Mouse (Mus musculus): ENCODE results near the gene Hmgcl. TPM values are rescaled to one million over a fixed set of nuclear protein-coding genes. Genes with fewer than 3 reads are reported as not detected.
"Not testable (repeated sequence)": the region's sequence is repeated elsewhere in the genome, so short reads cannot be mapped to it uniquely, and the experiment has no call there.

The Hmgcl gene
- total RNA-seq, 2 experiments from 2014 or later: 46.6 to 47.7 TPM

DNA sequence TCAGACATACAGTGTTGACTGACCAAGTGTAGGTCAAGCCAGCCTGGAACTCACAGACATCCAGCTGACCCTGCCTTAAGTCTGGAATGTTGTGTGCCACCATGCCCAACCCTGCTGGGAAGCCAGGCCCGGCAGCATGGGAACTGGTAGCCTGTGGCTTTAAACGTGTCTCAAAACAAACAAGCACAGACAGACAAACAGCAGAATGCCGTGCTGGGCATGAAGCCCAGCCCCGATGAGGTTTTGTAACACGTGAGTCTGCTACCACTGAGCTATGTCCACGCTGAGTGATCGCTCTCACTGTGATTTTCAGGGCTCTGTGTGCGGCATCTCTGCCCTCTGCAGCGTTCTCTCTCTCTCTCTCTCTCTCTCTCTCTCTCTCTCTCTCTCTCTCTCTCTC is 9.6 kb downstream of the Hmgcl start:
- DNase-seq (ENCODE audit: low spot score in 2 of 2): no peak

GRCm38 (mm10) chr4:135958354-135958753 is 12.1 kb downstream of the Hmgcl start:
- peak in 1 of 2 experiments; percentile 14 for DNase-seq (ENCODE audit: low spot score in 2 of 2)

GRCm38 (mm10) chr4:135960717-135961116 is 14.5 kb downstream of the Hmgcl start:
- peak; percentile 62 to 77 for DNase-seq (ENCODE audit: low spot score in 2 of 2)

- peak in 1 of 2 experiments; percentile 11 for DNase-seq (ENCODE audit: low spot score in 2 of 2)
Measured at GRCm38 (mm10) chr4:135961709-135962108, 15.5 kb downstream of the Hmgcl start.

DNA sequence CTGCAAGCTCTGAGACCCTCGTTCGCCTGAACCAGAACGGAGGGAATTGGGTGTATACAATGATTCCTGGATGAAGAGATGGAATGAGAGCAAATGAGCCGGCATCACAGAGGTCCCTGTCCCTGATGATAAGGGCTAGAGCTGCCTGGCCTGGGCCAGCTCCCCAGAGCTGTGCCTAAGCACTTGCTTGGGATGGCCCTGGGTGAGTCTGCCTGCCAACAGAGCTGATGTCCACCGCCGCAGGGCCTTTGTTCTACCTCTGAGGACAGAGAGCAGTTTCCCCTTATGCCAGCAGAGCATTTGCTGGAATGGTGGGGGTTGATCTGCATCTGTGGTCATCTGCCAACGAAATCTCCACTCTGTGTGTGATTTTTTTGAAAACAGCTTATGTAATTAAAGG is 15.9 kb downstream of the Hmgcl start:
- DNase-seq (ENCODE audit: low spot score in 2 of 2): peak in 1 of 2 experiments; percentile 13

DNA sequence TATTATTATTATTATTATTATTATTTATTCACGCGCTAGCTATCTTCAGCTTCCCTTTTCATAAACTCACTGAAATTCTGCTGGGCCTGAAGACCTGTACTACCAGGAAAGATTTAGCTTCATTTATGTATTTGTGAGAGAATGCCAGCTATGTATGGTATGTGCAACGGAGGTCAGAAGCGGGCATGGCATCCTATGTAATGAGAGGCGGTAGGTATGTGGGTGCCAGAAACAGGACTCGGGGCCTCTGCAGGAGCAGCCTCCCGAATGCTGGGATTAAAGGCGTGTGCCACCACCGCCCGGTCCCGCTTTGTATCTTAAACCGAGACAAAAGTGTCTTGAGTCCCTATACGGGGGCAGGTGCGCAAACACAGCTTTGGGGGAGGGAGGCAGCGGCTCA is 16.7 kb downstream of the Hmgcl start:
- no peak for DNase-seq (ENCODE audit: low spot score in 2 of 2)

DNA sequence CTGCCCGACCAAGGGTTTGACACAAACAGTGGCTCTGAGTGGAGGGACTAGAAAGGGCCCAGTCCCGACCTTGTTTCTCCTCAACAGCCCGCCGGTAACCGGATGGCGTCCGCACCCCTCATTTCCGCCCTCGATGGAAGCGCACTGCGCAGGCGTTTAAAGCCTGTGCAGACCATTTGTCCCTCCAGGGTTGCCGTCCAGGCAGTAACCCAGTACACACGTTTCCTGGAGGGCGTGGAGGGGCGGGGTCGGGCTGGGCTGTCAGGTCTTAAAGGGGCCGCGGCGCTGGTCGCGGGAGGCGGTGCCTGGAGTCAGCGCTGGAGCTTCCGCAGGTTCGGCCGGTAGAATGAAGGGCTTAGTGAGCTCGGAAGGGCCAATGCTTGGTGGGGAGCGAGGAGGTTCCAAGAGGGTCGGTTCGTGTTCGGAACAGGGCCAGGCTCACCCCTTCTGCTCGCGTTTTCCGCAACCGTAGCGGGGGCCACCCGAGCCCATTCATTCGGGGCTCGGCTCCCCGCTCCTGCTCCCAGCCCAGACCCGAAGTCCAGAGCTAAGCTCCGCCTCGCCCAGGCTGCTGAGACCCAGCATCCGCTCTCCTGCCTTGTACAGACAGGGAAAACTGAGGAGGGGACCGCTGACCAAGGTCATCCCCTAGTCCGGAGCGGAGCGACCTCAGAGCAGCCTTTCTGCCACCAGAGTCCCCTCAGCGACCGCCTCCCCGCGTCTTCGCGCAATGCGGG is 17.4 kb downstream of the Hmgcl start, which contains the start of gene Gale:
Gene Gale (plus strand): TSS at position 271 of the 737 bp plus-strand sequence.
- DNase-seq (ENCODE audit: low spot score in 2 of 2): peak; percentile 80 to 93

DNA sequence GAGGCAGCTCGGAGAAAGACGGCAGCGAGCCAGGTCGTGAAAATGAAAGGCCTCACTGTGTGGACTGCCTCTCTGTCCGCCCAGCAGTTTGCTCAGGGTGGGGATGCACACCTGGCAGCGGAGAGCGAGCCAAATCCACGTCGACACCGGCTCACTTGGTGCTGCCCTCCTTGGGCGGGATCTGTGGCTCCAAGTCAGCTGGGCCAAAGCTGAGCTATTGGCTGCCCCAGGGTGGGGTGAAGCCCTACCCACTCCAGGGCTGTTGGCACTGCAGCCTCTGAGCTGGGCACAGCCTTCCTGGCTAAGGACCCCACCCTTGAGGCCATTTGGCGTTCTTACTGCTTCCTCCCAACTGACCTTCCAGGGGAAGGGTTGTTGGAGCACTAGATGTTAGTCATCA is 18.2 kb downstream of the Hmgcl start:
- DNase-seq (ENCODE audit: low spot score in 2 of 2): peak; percentile 25 to 41

DNA sequence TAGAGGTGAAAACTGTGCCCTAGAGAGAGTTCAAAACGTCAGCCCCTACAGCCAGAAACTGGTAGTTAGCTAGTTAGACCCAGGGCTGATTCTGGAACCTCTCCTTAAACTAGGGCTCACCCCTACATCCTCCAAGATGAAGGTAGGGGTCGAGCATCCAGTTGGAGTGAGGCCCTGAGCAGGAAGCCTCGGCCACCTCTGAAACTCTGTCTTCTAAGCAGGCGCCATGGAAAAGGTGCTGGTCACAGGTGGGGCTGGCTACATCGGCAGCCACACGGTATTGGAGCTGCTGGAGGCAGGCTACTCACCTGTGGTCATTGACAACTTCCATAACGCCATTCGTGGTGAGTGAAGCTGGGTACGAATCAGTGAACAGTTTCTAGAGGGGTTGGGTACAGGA is 18.9 kb downstream of the Hmgcl start:
- no peak for DNase-seq (ENCODE audit: low spot score in 2 of 2)

DNA sequence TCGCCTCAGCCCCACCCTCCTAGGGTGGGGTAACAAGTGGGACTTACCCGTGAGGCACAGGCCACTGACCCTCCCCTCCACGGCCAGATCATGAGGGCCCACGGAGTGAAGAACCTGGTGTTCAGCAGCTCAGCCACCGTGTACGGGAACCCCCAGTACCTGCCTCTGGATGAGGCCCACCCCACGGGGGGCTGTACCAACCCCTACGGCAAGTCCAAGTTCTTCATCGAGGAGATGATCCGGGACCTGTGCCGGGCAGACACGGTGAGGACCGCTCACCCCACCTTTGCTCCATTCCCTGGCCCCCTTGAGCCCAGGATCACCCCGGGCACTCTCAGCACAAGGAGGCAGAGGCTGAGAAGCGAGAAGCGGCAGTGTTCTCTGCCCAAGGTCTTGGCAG is 20.0 kb downstream of the Hmgcl start:
- DNase-seq (ENCODE audit: low spot score in 2 of 2): peak in 1 of 2 experiments; percentile 17

DNA sequence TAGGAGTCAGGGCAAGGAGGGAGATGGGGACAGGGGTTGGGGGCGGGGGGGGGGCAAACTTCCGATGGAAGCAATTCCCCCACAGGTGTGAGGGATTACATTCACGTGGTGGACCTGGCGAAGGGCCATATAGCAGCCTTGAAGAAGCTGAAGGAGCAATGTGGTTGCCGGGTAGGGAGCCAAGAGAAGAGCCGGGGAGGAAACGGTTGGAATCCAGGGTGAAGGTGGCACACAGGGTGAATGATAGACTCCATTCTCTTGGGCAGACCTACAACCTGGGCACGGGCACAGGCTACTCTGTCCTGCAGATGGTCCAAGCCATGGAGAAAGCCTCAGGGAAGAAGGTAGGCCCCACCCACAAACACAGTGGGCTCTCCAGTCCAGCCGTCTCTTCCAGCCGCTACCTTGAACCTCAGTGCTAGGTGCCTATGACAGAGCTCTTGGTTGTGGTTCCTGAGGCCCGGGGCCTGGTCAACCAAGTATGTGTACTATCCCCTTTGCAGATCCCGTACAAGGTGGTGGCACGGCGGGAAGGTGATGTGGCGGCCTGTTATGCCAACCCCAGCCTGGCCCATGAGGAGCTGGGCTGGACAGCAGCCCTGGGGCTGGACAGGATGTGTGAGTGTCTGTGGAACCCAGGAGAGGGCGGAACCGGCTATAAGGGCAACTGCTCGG is 21.0 kb downstream of the Hmgcl start:
- DNase-seq (ENCODE audit: low spot score in 2 of 2): peak in 1 of 2 experiments; percentile 20

GRCm38 (mm10) chr4:135968271-135968869 is 22.1 kb downstream of the Hmgcl start:
- peak; percentile 24 to 39 for DNase-seq (ENCODE audit: low spot score in 2 of 2)

DNA sequence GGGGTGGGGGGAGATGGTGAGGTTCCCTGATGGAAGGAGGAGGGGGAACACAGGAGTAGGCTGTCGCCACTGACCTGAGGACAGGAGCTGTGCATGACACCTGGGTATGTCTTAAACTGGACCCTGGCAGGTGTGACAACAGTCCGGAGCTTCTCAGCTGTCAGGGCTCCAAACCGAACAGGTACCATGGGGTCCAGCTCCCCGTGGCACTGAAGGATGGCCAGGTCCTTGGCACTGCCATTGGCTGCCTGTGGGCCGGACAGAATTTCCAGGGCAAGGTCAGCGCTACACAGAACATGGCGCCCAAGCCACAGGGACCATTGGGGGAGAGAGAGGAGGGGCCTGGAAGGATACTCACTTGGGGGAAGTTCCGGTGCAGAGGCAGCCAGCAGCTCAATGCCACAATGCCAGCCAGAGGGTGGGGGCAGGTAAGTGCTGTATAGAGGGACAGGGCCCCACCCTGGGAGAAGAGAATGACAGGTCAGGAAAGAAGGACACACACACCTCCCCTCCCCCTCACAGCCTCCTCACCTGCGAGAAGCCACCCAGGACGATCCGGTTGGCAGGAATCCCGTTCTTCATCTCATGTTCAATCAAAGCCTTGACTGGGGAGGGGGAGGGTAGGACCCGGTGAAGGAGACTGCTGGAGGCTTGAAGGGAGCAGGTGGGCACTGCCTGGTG is 23.0 kb downstream of the Hmgcl start:
- DNase-seq (ENCODE audit: low spot score in 2 of 2): no peak

GRCm38 (mm10) chr4:135970585-135970984 is 24.3 kb downstream of the Hmgcl start:
- no peak for DNase-seq (ENCODE audit: low spot score in 2 of 2)

- DNase-seq (ENCODE audit: low spot score in 2 of 2): no peak
Measured at GRCm38 (mm10) chr4:135971805-135972555, 25.7 kb downstream of the Hmgcl start.

GRCm38 (mm10) chr4:135972556-135972906 is 26.3 kb downstream of the Hmgcl start, which contains the start of gene Lypla2:
Lypla2 (minus strand) TSS chr4:135972626.
- DNase-seq (ENCODE audit: low spot score in 2 of 2): peak; percentile 83 to 92

GRCm38 (mm10) chr4:135972911-135973811 is 26.9 kb downstream of the Hmgcl start:
- DNase-seq (ENCODE audit: low spot score in 2 of 2): no peak

DNA sequence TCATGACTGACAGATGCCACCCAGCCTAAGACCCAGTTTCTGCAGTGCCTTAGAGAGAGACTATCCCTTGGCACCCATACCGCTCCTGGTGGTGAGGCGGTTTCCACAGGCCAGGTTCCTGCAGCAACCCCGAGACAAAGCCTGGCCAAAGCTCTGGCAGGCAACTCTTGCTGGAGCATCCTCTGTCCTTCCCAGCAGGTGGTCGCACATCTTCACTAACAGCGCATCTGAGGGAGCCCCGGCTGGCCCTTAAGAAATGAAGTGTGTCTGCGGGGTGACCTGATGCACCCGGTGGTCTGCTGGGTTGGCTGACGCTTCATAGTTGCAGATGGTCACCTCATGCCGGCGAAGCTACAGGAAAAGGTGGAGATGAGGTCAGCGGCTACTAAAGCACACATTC is 29.9 kb downstream of the Hmgcl start:
- no peak for DNase-seq (ENCODE audit: low spot score in 2 of 2)

DNA sequence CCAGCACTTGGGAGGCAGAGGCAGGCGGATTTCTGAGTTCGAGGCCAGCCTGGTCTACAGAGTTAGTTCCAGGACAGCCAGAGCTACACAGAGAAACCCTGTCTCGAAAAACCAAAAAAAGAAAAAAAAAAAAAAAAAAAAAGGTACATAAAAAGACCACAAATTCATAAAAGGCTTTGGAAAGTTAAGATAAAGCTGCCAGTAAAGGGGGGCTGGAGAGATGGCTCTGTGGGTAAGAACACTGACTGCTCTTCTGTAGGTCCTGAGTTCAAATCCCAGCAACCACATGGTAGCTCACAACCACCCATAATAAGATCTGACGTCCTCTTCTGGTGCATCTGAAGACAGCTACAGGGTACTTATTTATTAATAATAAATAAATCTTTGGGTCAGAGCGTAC is 34.0 kb downstream of the Hmgcl start:
- not testable (repeated sequence) for DNase-seq (ENCODE audit: low spot score in 2 of 2)

Measured in gastrocnemius, postnatal 4 days (tissue).